Mouse (Mus musculus): Measurements from ENCODE around the gene Vmn1r46. TPM values are rescaled to one million over a fixed set of nuclear protein-coding genes. Genes with fewer than 3 reads are reported as not detected.
"Not testable (repeated sequence)": the region's sequence is repeated elsewhere in the genome, so short reads cannot be mapped to it uniquely, and the experiment has no call there.

Gene Vmn1r46
- polyA plus RNA-seq (2014; fragmentation: Nextera tagmentation; extraction: Ambion mirVana), result not detected in 2 replicates

DNA sequence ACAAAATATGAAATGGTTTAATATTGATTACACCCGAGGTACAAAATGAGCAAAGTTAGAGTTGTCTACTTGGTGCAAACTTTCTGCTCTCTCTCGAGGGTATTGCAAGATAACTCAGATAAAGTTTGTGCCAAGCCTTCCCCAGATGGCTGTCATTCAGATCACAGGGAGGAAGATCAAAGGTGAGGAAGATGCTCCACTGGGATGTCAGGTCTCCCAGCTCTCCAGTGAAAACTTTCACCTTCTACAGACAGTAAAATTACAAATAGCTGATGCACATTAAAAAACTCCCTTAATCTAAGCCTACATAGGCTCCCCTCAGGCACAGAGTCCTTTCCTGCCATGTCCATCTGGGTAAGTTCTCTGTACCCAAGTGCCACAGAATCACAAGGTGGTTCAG is at the start of gene Vmn1r46:
TSS of gene Vmn1r46 (plus strand) at position 301 of the 400 bp plus-strand sequence.
- H3K27ac ChIP-seq (ENCODE audit: low read depth, low read length), result no peak within 1 kb of the TSS
- no peaks in the 10 kb centered on the region for H3K4me1 ChIP-seq (replicated peaks; ENCODE audit: control insufficient read depth, insufficient read depth, low read length)
- ATAC-seq (ENCODE audit: low FRiP score) (no peak), DNase-seq (ENCODE audit: low spot score) (no peak)
- H3K9me3 ChIP-seq (ENCODE audit: control insufficient read depth, low read length), result no peaks in the 10 kb centered on the region
- no peaks in the 10 kb centered on the region for H3K36me3 ChIP-seq (ENCODE audit: control insufficient read depth, insufficient read depth, low read length)
- 82% methylated on average over 2 of the region's 2 CpGs for WGBS
- H3K27me3 ChIP-seq (ENCODE audit: control insufficient read depth, insufficient read depth, low read length), result no peaks in the 10 kb centered on the region
- H3K4me3 ChIP-seq (ENCODE audit: low read depth, low read length), result no peak within 1 kb of the TSS
- no peak within 1 kb of the TSS for H3K4me2 ChIP-seq (replicated peaks; ENCODE audit: low read depth, low read length)
- no peak within 1 kb of the TSS for H3K9ac ChIP-seq (ENCODE audit: low read depth, low read length)

DNA sequence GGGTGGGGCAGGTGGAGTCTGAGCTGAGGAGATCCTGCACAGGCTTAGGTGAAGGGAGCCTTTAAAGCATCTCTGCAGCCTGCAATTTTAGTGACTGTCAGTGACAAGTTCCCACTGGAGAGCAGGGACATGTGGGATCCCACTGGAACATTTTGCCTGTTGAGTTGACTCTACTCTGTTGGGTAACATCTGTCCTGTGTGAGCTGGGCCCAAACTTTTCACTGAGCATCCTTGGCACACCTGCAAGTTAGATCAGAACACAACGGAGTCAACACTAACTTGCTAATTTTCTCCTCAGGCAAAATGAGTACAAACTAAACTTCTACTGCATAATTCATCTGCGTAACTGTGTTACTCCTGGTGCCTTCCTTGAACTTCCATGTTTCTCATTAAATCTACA is 28.6 kb upstream of the Vmn1r46 start, which contains the start of gene Vmn1r45:
TSS of gene Vmn1r45 (minus strand) at position 101 of the 400 bp plus-strand sequence.
- WGBS, result 92% methylated on average over 2 of the region's 2 CpGs
- not testable (repeated sequence) for H3K4me1 ChIP-seq (replicated peaks; ENCODE audit: control insufficient read depth, insufficient read depth, low read length); H3K36me3 ChIP-seq (ENCODE audit: control insufficient read depth, insufficient read depth, low read length); H3K9me3 ChIP-seq (ENCODE audit: control insufficient read depth, low read length); H3K4me2 ChIP-seq (replicated peaks; ENCODE audit: low read depth, low read length); ATAC-seq (ENCODE audit: low FRiP score); DNase-seq (ENCODE audit: low spot score); H3K9ac ChIP-seq (ENCODE audit: low read depth, low read length); H3K27ac ChIP-seq (ENCODE audit: low read depth, low read length); H3K27me3 ChIP-seq (ENCODE audit: control insufficient read depth, insufficient read depth, low read length); H3K4me3 ChIP-seq (ENCODE audit: low read depth, low read length)

DNA sequence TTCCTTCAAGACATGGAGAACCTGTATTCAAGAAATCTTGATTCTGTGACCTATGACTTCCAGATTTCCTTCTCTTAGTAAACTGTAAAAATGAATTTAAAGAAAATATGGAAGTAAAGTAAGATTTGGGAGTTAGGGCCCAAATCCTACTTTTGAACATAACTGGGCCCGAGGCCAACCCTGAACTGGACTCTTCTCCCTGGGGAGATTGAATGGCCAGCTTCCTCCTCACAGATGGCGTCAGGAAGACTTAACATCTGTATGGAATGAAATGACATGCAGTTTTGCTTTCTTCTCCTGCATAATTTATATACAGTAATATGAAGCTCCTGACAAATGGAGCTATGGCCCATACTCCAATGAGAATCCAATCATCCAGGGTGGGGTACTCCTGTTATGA is 28.2 kb upstream of the Vmn1r46 start:
- Histone ChIP-seq H3K27ac (ENCODE audit: low read depth, low read length) (no peak overlapping the region), H3K36me3 (ENCODE audit: control insufficient read depth, insufficient read depth, low read length) (no peaks in the 10 kb centered on the region), H3K9ac (ENCODE audit: low read depth, low read length) (no peak overlapping the region), H3K9me3 (ENCODE audit: control insufficient read depth, low read length) (no peaks in the 10 kb centered on the region), H3K4me1 (replicated peaks; ENCODE audit: control insufficient read depth, insufficient read depth, low read length) (no peaks in the 10 kb centered on the region), H3K4me2 (replicated peaks; ENCODE audit: low read depth, low read length) (no peak overlapping the region), H3K4me3 (ENCODE audit: low read depth, low read length) (no peak overlapping the region), H3K27me3 (ENCODE audit: control insufficient read depth, insufficient read depth, low read length) (no peaks in the 10 kb centered on the region)
- WGBS, result 87% methylated on average over 2 of the region's 2 CpGs
- no peak for DNase-seq (ENCODE audit: low spot score)
- no peak for ATAC-seq (ENCODE audit: low FRiP score)

DNA sequence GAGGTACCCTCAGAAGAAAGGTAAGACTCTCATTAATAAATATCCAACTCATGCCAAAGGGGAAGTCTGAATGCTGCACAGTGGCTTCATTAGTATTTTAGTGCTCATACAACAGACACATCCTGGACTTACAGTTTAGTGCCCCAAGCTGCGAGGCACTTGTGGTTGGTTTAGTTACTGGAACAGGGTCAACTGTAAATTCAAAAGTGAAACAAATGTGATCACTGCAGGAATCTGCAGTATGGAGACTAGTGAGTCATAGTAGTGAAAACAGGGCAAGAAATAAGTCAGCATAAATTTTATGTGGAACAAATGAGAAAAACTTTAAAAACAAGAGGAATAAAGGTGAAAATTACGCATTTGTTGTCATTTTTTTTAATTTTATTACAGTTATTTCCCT is 15.6 kb upstream of the Vmn1r46 start:
- H3K36me3 ChIP-seq (ENCODE audit: control insufficient read depth, insufficient read depth, low read length), result no peaks in the 10 kb centered on the region
- WGBS, result 82% methylated on average over 2 of the region's 2 CpGs
- H3K4me2 ChIP-seq (replicated peaks; ENCODE audit: low read depth, low read length), result no peak overlapping the region
- no peak overlapping the region for H3K4me3 ChIP-seq (ENCODE audit: low read depth, low read length)
- H3K9ac ChIP-seq (ENCODE audit: low read depth, low read length), result no peak overlapping the region
- H3K27ac ChIP-seq (ENCODE audit: low read depth, low read length), result no peak overlapping the region
- H3K27me3 ChIP-seq (ENCODE audit: control insufficient read depth, insufficient read depth, low read length), result no peaks in the 10 kb centered on the region
- ATAC-seq (ENCODE audit: low FRiP score), result no peak
- no peak for DNase-seq (ENCODE audit: low spot score)
- H3K9me3 ChIP-seq (ENCODE audit: control insufficient read depth, low read length), result no peaks in the 10 kb centered on the region
- no peaks in the 10 kb centered on the region for H3K4me1 ChIP-seq (replicated peaks; ENCODE audit: control insufficient read depth, insufficient read depth, low read length)

DNA sequence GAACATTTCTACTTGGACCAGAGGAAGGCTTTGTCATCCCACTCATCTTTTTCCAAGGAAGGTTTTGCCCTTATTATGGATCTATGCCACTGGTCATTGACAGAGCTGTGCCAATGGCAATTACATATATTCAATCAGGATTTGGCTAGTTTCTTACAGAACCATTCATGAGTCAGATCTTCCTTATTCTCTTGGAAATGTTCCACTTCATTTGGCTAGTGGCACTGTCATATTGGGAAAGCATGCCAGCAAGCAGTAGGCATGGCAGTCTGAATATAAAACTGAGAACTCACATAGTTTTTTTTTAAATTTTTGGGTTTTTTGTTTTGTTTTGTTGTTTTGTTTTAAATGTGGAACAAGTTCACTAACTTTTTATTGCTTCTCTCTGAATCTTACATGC is 2.8 kb upstream of the Vmn1r46 start:
- DNase-seq (ENCODE audit: low spot score) (no peak), ATAC-seq (ENCODE audit: low FRiP score) (no peak)
- Histone ChIP-seq H3K9ac (ENCODE audit: low read depth, low read length) (no peak overlapping the region), H3K36me3 (ENCODE audit: control insufficient read depth, insufficient read depth, low read length) (no peaks in the 10 kb centered on the region), H3K4me3 (ENCODE audit: low read depth, low read length) (no peak overlapping the region), H3K4me1 (replicated peaks; ENCODE audit: control insufficient read depth, insufficient read depth, low read length) (no peaks in the 10 kb centered on the region), H3K4me2 (replicated peaks; ENCODE audit: low read depth, low read length) (no peak overlapping the region), H3K27me3 (ENCODE audit: control insufficient read depth, insufficient read depth, low read length) (no peaks in the 10 kb centered on the region), H3K9me3 (ENCODE audit: control insufficient read depth, low read length) (no peaks in the 10 kb centered on the region), H3K27ac (ENCODE audit: low read depth, low read length) (no peak overlapping the region)

DNA sequence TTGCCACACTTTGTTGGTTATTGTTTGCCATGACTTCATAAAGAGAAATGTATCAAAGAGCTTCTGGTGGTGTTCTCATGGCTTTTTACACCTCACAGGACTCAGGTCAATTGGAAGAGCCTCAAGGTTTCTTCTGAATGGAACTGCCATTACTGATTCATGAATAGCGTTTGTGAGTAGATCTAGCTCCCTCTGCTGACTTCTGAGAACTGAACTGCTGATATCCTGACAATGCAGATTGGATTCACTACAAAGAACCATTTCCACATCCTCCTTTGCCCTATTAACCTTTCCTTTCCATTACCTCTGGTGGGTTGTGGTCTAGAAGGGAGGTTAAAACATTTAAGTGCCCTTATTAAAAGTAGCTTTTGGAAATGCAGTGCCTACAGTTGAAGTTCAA is 16.9 kb downstream of the Vmn1r46 start:
- Histone ChIP-seq H3K4me1 (replicated peaks; ENCODE audit: control insufficient read depth, insufficient read depth, low read length) (no peaks in the 10 kb centered on the region), H3K9me3 (ENCODE audit: control insufficient read depth, low read length) (no peaks in the 10 kb centered on the region; the same call in 1 of the 2 replicates), H3K36me3 (ENCODE audit: control insufficient read depth, insufficient read depth, low read length) (no peaks in the 10 kb centered on the region), H3K9ac (ENCODE audit: low read depth, low read length) (no peak overlapping the region), H3K27ac (ENCODE audit: low read depth, low read length) (no peak overlapping the region), H3K4me2 (replicated peaks; ENCODE audit: low read depth, low read length) (no peak overlapping the region), H3K27me3 (ENCODE audit: control insufficient read depth, insufficient read depth, low read length) (no peaks in the 10 kb centered on the region), H3K4me3 (ENCODE audit: low read depth, low read length) (no peak overlapping the region)
- no peak for ATAC-seq (ENCODE audit: low FRiP score)
- no peak for DNase-seq (ENCODE audit: low spot score)
- WGBS, result 17% methylated on average over 1 of the region's 1 CpGs

DNA sequence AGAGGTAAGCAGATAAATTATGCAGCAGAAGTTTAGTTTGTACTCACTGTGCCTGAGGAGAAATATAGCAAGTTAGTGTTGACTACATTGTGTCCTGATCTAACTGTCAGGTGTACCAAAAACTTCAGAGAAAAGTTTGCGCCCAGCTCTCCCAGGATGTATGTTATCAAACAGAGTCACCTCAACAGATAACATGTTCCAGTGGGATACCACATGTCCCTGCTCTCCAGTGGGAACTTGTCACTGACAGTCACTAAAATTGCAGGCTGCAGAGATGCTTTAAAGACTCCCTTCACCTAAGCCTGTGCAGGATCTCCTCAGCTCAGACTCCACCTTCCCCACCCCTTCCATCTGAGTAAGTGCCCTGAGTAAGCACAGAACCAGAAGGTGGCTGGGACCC is 46.7 kb downstream of the Vmn1r46 start, which contains the start of gene Vmn1r47:
TSS of gene Vmn1r47 (plus strand) at position 301 of the 400 bp plus-strand sequence.
- not testable (repeated sequence) for H3K9ac ChIP-seq (ENCODE audit: low read depth, low read length); H3K4me1 ChIP-seq (replicated peaks; ENCODE audit: control insufficient read depth, insufficient read depth, low read length); ATAC-seq (ENCODE audit: low FRiP score); H3K27ac ChIP-seq (ENCODE audit: low read depth, low read length); H3K27me3 ChIP-seq (ENCODE audit: control insufficient read depth, insufficient read depth, low read length); H3K9me3 ChIP-seq (ENCODE audit: control insufficient read depth, low read length); DNase-seq (ENCODE audit: low spot score); H3K4me3 ChIP-seq (ENCODE audit: low read depth, low read length); H3K4me2 ChIP-seq (replicated peaks; ENCODE audit: low read depth, low read length); H3K36me3 ChIP-seq (ENCODE audit: control insufficient read depth, insufficient read depth, low read length)
- WGBS, result 100% methylated on average over 1 of the region's 1 CpGs

Other genes with a start within 250 kb of the Vmn1r46 start
- not detected in 2 replicates for gene Vmn1r41, start 228.5 kb upstream of the Vmn1r46 start, polyA plus RNA-seq (2014; fragmentation: Nextera tagmentation; extraction: Ambion mirVana)
- gene Vmn1r42, start 92.9 kb upstream of the Vmn1r46 start, polyA plus RNA-seq (2014; fragmentation: Nextera tagmentation; extraction: Ambion mirVana), result not detected in 2 replicates
- gene Vmn1r43, start 92.9 kb upstream of the Vmn1r46 start, polyA plus RNA-seq (2014; fragmentation: Nextera tagmentation; extraction: Ambion mirVana), result not detected in 2 replicates
- gene Vmn1r44, start 85.7 kb upstream of the Vmn1r46 start, polyA plus RNA-seq (2014; fragmentation: Nextera tagmentation; extraction: Ambion mirVana), result not detected in 2 replicates
- gene Vmn1r45, start 28.7 kb upstream of the Vmn1r46 start, polyA plus RNA-seq (2014; fragmentation: Nextera tagmentation; extraction: Ambion mirVana), result not detected in 2 replicates
- gene Vmn1r47, start 46.8 kb downstream of the Vmn1r46 start, polyA plus RNA-seq (2014; fragmentation: Nextera tagmentation; extraction: Ambion mirVana), result not detected in 2 replicates
- gene Vmn1r48, start 67.5 kb downstream of the Vmn1r46 start, polyA plus RNA-seq (2014; fragmentation: Nextera tagmentation; extraction: Ambion mirVana), result not detected in 2 replicates
- not detected in 2 replicates for gene Vmn1r49, start 109.2 kb downstream of the Vmn1r46 start, polyA plus RNA-seq (2014; fragmentation: Nextera tagmentation; extraction: Ambion mirVana)
- not detected in 2 replicates for gene Vmn1r50, start 132.1 kb downstream of the Vmn1r46 start, polyA plus RNA-seq (2014; fragmentation: Nextera tagmentation; extraction: Ambion mirVana)
- not detected in 2 replicates for gene Vmn1r51, start 153.3 kb downstream of the Vmn1r46 start, polyA plus RNA-seq (2014; fragmentation: Nextera tagmentation; extraction: Ambion mirVana)
- gene Vmn1r52, start 205.5 kb downstream of the Vmn1r46 start, polyA plus RNA-seq (2014; fragmentation: Nextera tagmentation; extraction: Ambion mirVana), result not detected in 2 replicates
- gene V1ra8, start 233.5 kb downstream of the Vmn1r46 start, polyA plus RNA-seq (2014; fragmentation: Nextera tagmentation; extraction: Ambion mirVana), result not detected in 2 replicates